Mouse (Mus musculus) cerebellum, adult 2 months (tissue): Measurements from ENCODE around the gene Ugt1a8. TPM values are rescaled to one million over a fixed set of nuclear protein-coding genes. Genes with fewer than 3 reads are reported as not detected.

ENCODE experiments used
- DNase-seq, 2 experiments: peaks; one replicate each; pipeline ENCODE4 v3.0.0; 2021
- H3K27ac ChIP-seq: fragments of 200-500 bp; 2 replicates; pipeline ENCODE4 v1.5.1; 2012; ENCODE audit warnings: low read length, control low read depth, inconsistent platforms; ENCODE audit not compliant: insufficient read depth
- H3K27me3 ChIP-seq: fragments of 200-500 bp; 2 replicates; pipeline ENCODE4 v1.6.1; 2012; ENCODE audit warnings: inconsistent platforms, mild to moderate bottlenecking, low read length, moderate library complexity; ENCODE audit not compliant: control insufficient read depth, insufficient read depth
- H3K4me1 ChIP-seq: fragments of 200-500 bp; 2 replicates; pipeline ENCODE4 v1.6.1; 2011; ENCODE audit warnings: low read length; ENCODE audit not compliant: control insufficient read depth, insufficient read depth
- H3K4me3 ChIP-seq: fragments of 200-500 bp; replicated peaks from 2 replicates; pipeline ENCODE3; 2011; ENCODE audit warnings: mild to moderate bottlenecking, low read depth, low read length, control low read depth; ENCODE audit not compliant: insufficient read depth
- CTCF ChIP-seq: fragments of 200-500 bp; IDR thresholded peaks from 2 replicates; pipeline ENCODE4 v1.5.1; 2011; ENCODE audit warnings: low read depth, mild to moderate bottlenecking, control low read depth, low read length, moderate library complexity, borderline replicate concordance; ENCODE audit not compliant: insufficient read depth
- POLR2A ChIP-seq: fragments of 200-500 bp; IDR thresholded peaks from 2 replicates; pipeline ENCODE4 v1.6.1; 2011; ENCODE audit warnings: low read length, control low read depth, borderline replicate concordance; ENCODE audit not compliant: insufficient read depth
- WGBS: fragments of 180-500 bp; shearing (Covaris S2); methylation state at CpG from one replicate; pipeline ENCODE4 v1.1.7; 2018; 5-methylcytosine and 5-hydroxymethylcytosine counted together
- polyA plus RNA-seq: library from polyadenylated mRNA; depleted of rRNA; stranded (reverse); fragments of >200 nt; gene quantifications from 2 replicates; pipeline ENCODE4 v1.2.3, GENCODE M21; 2012

The Ugt1a8 gene
- polyA plus RNA-seq, 1 experiment: not detected

- 42% methylated on average over 5 of the region's 5 CpGs for WGBS
Observed at GRCm38 (mm10) chr1:88226670-88227379, 139.2 kb downstream of the Ugt1a8 start, which contains the start of gene Mroh2a. Mroh2a (plus strand) TSS chr1:88226986.

GRCm38 (mm10) chr1:88227482-88227881, 139.9 kb downstream of the Ugt1a8 start:
- no peak for DNase-seq
- Histone ChIP-seq H3K27me3 (no peaks in the 10 kb centered on the region), H3K4me3 (no peak overlapping the region), H3K4me1 (no peaks in the 10 kb centered on the region), H3K27ac (no peak overlapping the region)
- WGBS: 47% methylated on average over 2 of the region's 2 CpGs
- no peak for TF ChIP-seq CTCF
- TF ChIP-seq POLR2A: no peak

More at GRCm38 (mm10) chr1:88226670-88227379, 139.2 kb downstream of the Ugt1a8 start, which contains the start of gene Mroh2a:
- TF ChIP-seq POLR2A: no peak
- no peak for TF ChIP-seq CTCF
- H3K4me3 ChIP-seq: no peak within 1 kb of the TSS
- H3K27ac ChIP-seq: no peak within 1 kb of the TSS
- H3K4me1 ChIP-seq: no peaks in the 10 kb centered on the region
- no peaks in the 10 kb centered on the region for H3K27me3 ChIP-seq
- DNase-seq: no peak

GRCm38 (mm10) chr1:88228121-88228520, 140.5 kb downstream of the Ugt1a8 start:
- H3K4me3 ChIP-seq: no peak overlapping the region
- H3K4me1 ChIP-seq: no peaks in the 10 kb centered on the region
- no peaks in the 10 kb centered on the region for H3K27me3 ChIP-seq
- no peak for DNase-seq
- no peak overlapping the region for H3K27ac ChIP-seq
- 69% methylated on average over 7 of the region's 7 CpGs for WGBS
- TF ChIP-seq POLR2A: no peak
- no peak for TF ChIP-seq CTCF

GRCm38 (mm10) chr1:88229566-88229965, 142.0 kb downstream of the Ugt1a8 start:
- H3K4me3 ChIP-seq: no peak overlapping the region
- WGBS: 73% methylated on average over 3 of the region's 3 CpGs
- no peak overlapping the region for H3K27ac ChIP-seq
- TF ChIP-seq CTCF (no peak), POLR2A (no peak)
- no peak for DNase-seq
- no peaks in the 10 kb centered on the region for H3K27me3 ChIP-seq
- H3K4me1 ChIP-seq: no peaks in the 10 kb centered on the region

GRCm38 (mm10) chr1:88229986-88230385, 142.4 kb downstream of the Ugt1a8 start:
- TF ChIP-seq POLR2A (no peak), CTCF (no peak)
- Histone ChIP-seq H3K27me3 (no peaks in the 10 kb centered on the region), H3K4me1 (no peaks in the 10 kb centered on the region), H3K4me3 (no peak overlapping the region), H3K27ac (no peak overlapping the region)
- no peak for DNase-seq
- 80% methylated on average over 5 of the region's 5 CpGs for WGBS

GRCm38 (mm10) chr1:88230421-88230820, 142.8 kb downstream of the Ugt1a8 start:
- Histone ChIP-seq H3K27me3 (no peaks in the 10 kb centered on the region), H3K27ac (no peak overlapping the region), H3K4me3 (no peak overlapping the region), H3K4me1 (no peaks in the 10 kb centered on the region)
- TF ChIP-seq CTCF (no peak), POLR2A (no peak)
- WGBS: 67% methylated on average over 7 of the region's 7 CpGs
- no peak for DNase-seq

- WGBS: 74% methylated on average over 6 of the region's 6 CpGs
- Histone ChIP-seq H3K27me3 (no peaks in the 10 kb centered on the region), H3K4me1 (no peaks in the 10 kb centered on the region), H3K27ac (no peak overlapping the region), H3K4me3 (no peak overlapping the region)
- DNase-seq: no peak
- TF ChIP-seq CTCF (no peak), POLR2A (no peak)
Observed at GRCm38 (mm10) chr1:88230981-88231802, 143.6 kb downstream of the Ugt1a8 start.
